ENCODE assay signal across 24 mouse cellular contexts in the genomic region with DNA sequence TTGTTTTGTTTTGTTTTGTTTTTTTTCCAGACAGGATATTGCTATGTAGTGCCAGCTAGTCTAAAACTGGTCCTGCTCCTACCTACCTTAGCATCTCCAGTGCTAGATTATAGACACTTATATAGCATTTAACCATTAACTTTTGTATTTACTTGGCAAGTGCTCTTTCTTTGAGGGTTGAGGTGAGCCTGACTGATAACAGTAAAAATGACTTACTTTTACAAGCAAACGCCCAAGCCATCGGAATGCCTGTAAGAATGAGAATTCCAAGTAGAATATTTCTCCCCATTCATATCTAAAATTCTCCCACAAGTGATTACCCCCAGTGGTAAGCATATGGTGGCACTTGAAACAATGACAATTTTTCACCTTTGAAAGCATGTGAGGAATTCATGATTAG.
"Had no signal": no experiment of that assay in that cellular context is flagged by ENCODE, and none has a peak within 500 bp of the region (broad histone marks: within the 10 kb centered on the region; RNA-seq: fewer than 3 reads in every experiment).

No protein-coding gene starts in this region.

- H3K4me1 ChIP-seq: heart, embryonic 10.5 days; heart, embryonic 12.5 days; hindbrain, embryonic 10.5 days; hindbrain, embryonic 12.5 days; limb, embryonic 13.5 days; limb, embryonic 15.5 days had no signal

- DNase-seq: gastrocnemius, adult 2 months; gastrocnemius, postnatal 10 days; gastrocnemius, postnatal 25 days; heart, adult 18-20 months; heart, postnatal 10 days; heart, postnatal 4 days; kidney, adult 18-20 months; kidney, adult 8-10 months; kidney, postnatal 10 days; kidney, postnatal 25 days; kidney, postnatal 4 days; layer of hippocampus, adult 9-11 months; layer of hippocampus, postnatal 36 days; left cerebral cortex, postnatal 4 days had no signal

- ATAC-seq: forebrain, embryonic 16.5 days; hindbrain, embryonic 16.5 days; inflammation-experienced regulatory T-cells, adult 6 months had no signal

- H3K9ac ChIP-seq: heart, embryonic 12.5 days; hindbrain, embryonic 12.5 days; hindbrain, embryonic 14.5 days; limb, embryonic 13.5 days; limb, embryonic 15.5 days had no signal

- H3K36me3 ChIP-seq: heart, embryonic 10.5 days; heart, embryonic 12.5 days; hindbrain, embryonic 10.5 days; hindbrain, embryonic 12.5 days; limb, embryonic 13.5 days; limb, embryonic 15.5 days had no signal

- H3K4me3 ChIP-seq: gastrocnemius, adult 2 months; heart, embryonic 10.5 days; heart, embryonic 12.5 days; hindbrain, embryonic 10.5 days; hindbrain, embryonic 12.5 days; limb, embryonic 13.5 days; limb, embryonic 15.5 days had no signal

- H3K9me3 ChIP-seq: hindbrain, embryonic 10.5 days; hindbrain, embryonic 12.5 days; limb, embryonic 13.5 days; limb, embryonic 15.5 days had no signal

- H3K27ac ChIP-seq: gastrocnemius, adult 2 months; heart, embryonic 10.5 days; hindbrain, embryonic 10.5 days; hindbrain, embryonic 12.5 days; hindbrain, embryonic 14.5 days; limb, embryonic 13.5 days; limb, embryonic 15.5 days had no signal

- H3K4me2 ChIP-seq: heart, embryonic 12.5 days; hindbrain, embryonic 12.5 days; hindbrain, embryonic 14.5 days; limb, embryonic 13.5 days; limb, embryonic 15.5 days had no signal

- H3K27me3 ChIP-seq: heart, embryonic 12.5 days; hindbrain, embryonic 12.5 days; limb, embryonic 13.5 days; limb, embryonic 15.5 days had no signal
